Comparison of ENCODE assay signal across 1 mouse cellular context in the genomic region with DNA sequence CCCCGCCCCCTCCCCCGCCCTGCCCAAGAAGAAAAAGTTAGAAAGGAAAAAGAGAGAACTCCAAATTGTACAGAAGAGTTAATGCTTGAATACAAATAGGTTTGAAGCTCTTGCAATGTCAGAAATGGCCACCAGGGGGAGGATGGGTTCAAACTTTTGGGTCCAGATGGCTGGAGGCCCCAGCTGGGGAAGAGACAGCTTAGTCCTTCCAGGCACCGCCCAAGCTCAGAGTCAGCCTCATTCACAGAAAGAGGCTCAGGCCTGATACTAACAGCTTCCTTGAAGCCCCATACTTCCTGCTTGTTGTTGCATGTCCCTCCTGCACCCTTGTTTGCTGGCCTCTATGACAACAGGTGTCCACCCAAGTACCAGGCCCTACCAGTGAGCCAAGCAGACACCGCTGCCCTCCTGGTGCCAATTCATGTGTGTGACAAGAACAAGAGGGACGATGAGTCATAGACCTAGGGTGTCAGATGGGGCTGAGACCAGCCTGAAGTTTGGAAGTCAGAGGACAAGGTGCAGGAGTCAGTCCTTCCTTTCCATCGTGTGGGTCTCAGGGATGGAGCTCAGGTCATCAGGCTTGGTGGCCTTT.
TF ChIP-seq lines count a peak whose summit lies in the region.

No protein-coding gene starts in this region.

TF ChIP-seq in MEL, 35 proteins besides CTCF, POLR2A, EP300 and RAD21:
- TF ChIP-seq USF2 (IDR thresholded peaks at IDR 0.05; ENCODE audit: borderline replicate concordance in 1 of 2, insufficient read depth in 1 of 2, low read depth in 1 of 2, low read length in 2 of 2) (no peak), CHD2 (IDR thresholded peaks at IDR 0.05; ENCODE audit: low read length) (no peak), POLR2AphosphoS5 (IDR thresholded peaks at IDR 0.05; ENCODE audit: borderline replicate concordance, low read depth, low read length) (no peak), RCOR1 (IDR thresholded peaks at IDR 0.05; ENCODE audit: low read depth, low read length) (no peak), MEF2A (IDR thresholded peaks at IDR 0.05; ENCODE audit: extremely low read depth, insufficient replicate concordance, low read depth, low read length, poor library complexity, severe bottlenecking) (no peak), NRF1 (IDR thresholded peaks at IDR 0.05; ENCODE audit: insufficient read depth, low read depth, low read length, poor library complexity, severe bottlenecking) (no peak), ZKSCAN1 (IDR thresholded peaks at IDR 0.05; ENCODE audit: low read depth, low read length) (no peak), GABPA (IDR thresholded peaks at IDR 0.05; ENCODE audit: low read depth, low read length) (no peak), TBP (IDR thresholded peaks at IDR 0.05; ENCODE audit: low read depth, low read length) (peak; percentile 62; the same call in 1 of the 2 replicates), POLR2AphosphoS2 (IDR thresholded peaks at IDR 0.05; ENCODE audit: low read length) (no peak), MAX (IDR thresholded peaks at IDR 0.05; ENCODE audit: low read length) (no peak), BHLHE40 (IDR thresholded peaks at IDR 0.05; ENCODE audit: borderline replicate concordance, low read depth, low read length) (no peak), ZMIZ1 (IDR thresholded peaks at IDR 0.05; ENCODE audit: low read depth, low read length) (no peak), MAZ (IDR thresholded peaks at IDR 0.05; ENCODE audit: low read depth, low read length) (no peak), JUND (IDR thresholded peaks at IDR 0.05; ENCODE audit: low read depth, low read length) (no peak), GATA1 (IDR thresholded peaks at IDR 0.05; ENCODE audit: low read depth, low read length) (no peak), ZC3H11A (IDR thresholded peaks at IDR 0.05; ENCODE audit: low read depth, low read length) (peak; percentile 83), MYB (IDR thresholded peaks at IDR 0.05; ENCODE audit: low read depth, low read length) (no peak), KAT2A (conservative IDR thresholded peaks at IDR 0.05; ENCODE audit: low read depth, low read length) (no peak), SIN3A (IDR thresholded peaks at IDR 0.05; ENCODE audit: low read length) (peak; percentile 64), E2F4 (IDR thresholded peaks at IDR 0.05; ENCODE audit: borderline replicate concordance, low read depth, low read length) (no peak), NELFE (IDR thresholded peaks at IDR 0.05; ENCODE audit: low read depth, low read length) (no peak), MXI1 (IDR thresholded peaks at IDR 0.05; ENCODE audit: low read depth, low read length) (no peak), UBTF (IDR thresholded peaks at IDR 0.05; ENCODE audit: borderline replicate concordance, insufficient read depth, low read depth, low read length) (no peak), HCFC1 (IDR thresholded peaks at IDR 0.05; ENCODE audit: low read depth, low read length) (no peak), MAFK (IDR thresholded peaks at IDR 0.05; ENCODE audit: borderline replicate concordance, low read depth, low read length) (no peak), USF1 (IDR thresholded peaks at IDR 0.05; ENCODE audit: low read depth, low read length) (no peak), SMC3 (IDR thresholded peaks at IDR 0.05; ENCODE audit: low read depth, low read length) (peak; percentile 97), MYC (IDR thresholded peaks at IDR 0.05; ENCODE audit: low read depth, low read length) (no peak), CHD1 (IDR thresholded peaks at IDR 0.05; ENCODE audit: low read depth, low read length) (no peak), TCF12 (IDR thresholded peaks at IDR 0.05; ENCODE audit: low read depth, low read length) (no peak), ELF1 (IDR thresholded peaks at IDR 0.05; ENCODE audit: low read depth, low read length) (no peak), ZNF384 (IDR thresholded peaks at IDR 0.05; ENCODE audit: low read depth, low read length) (peak; percentile 59), TAL1 (IDR thresholded peaks at IDR 0.05; ENCODE audit: low read length) (no peak), ETS1 (IDR thresholded peaks at IDR 0.05; ENCODE audit: low read depth, low read length) (peak; percentile 41; the same call in 1 of the 2 replicates)
